Mouse (Mus musculus) neural tube, embryonic 15.5 days (tissue): Measurements from ENCODE around the gene Lyzl4. TPM values are rescaled to one million over a fixed set of nuclear protein-coding genes. Genes with fewer than 3 reads are reported as not detected.

Experiments
- ATAC-seq: fragments of 200-750 bp; cut with Nextera tagmentation; 2 replicates; pipeline ENCODE4 v1.8.0; 2017; ENCODE audit warnings: mild to moderate bottlenecking, moderate TSS enrichment, moderate library complexity; ENCODE audit not compliant: low FRiP score
- H3K27ac ChIP-seq: fragments of 300-500 bp; sonication (generic); replicated peaks from 2 replicates; pipeline ENCODE4 v1.5.1; 2015; ENCODE audit warnings: mild to moderate bottlenecking, inconsistent platforms
- H3K27me3 ChIP-seq: fragments of 300-500 bp; sonication (generic); replicated peaks from 2 replicates; pipeline ENCODE4 v1.6.1; 2015; ENCODE audit warnings: inconsistent platforms
- H3K36me3 ChIP-seq: fragments of 300-500 bp; sonication (generic); 2 replicates; pipeline ENCODE4 v1.6.1; 2015; ENCODE audit warnings: inconsistent platforms
- H3K4me1 ChIP-seq: fragments of 300-500 bp; sonication (generic); 2 replicates; pipeline ENCODE4 v1.6.1; 2015; ENCODE audit warnings: inconsistent platforms
- H3K4me2 ChIP-seq: fragments of 300-500 bp; sonication (generic); 2 replicates; pipeline ENCODE4 v1.6.1; 2015; ENCODE audit warnings: inconsistent platforms, mild to moderate bottlenecking, moderate library complexity
- H3K4me3 ChIP-seq: fragments of 300-500 bp; sonication (generic); replicated peaks from 2 replicates; pipeline ENCODE4 v1.5.1; 2015; ENCODE audit warnings: mild to moderate bottlenecking, inconsistent platforms
- H3K9ac ChIP-seq: fragments of 300-500 bp; sonication (generic); replicated peaks from 2 replicates; pipeline ENCODE4 v1.6.1; 2015; ENCODE audit warnings: mild to moderate bottlenecking, inconsistent platforms
- H3K9me3 ChIP-seq: fragments of 300-500 bp; sonication (generic); replicated peaks from 2 replicates; pipeline ENCODE4 v1.6.1; 2016; ENCODE audit warnings: inconsistent platforms
- WGBS: fragments of 180-500 bp; shearing (Covaris S2); methylation state at CpG from one replicate; pipeline ENCODE4 v1.1.7; 2015; ENCODE audit warnings: mixed read lengths; 5-methylcytosine and 5-hydroxymethylcytosine counted together
- polyA plus RNA-seq: library from polyadenylated mRNA; unstranded; fragments of >200 nt; fragmentation: Nextera tagmentation; extraction: Ambion mirVana; gene quantifications from 2 replicates; pipeline ENCODE4 v1.2.1, GENCODE M21; 2015

Lyzl4 gene
- polyA plus RNA-seq, 1 experiment from 2014 or later = not detected

DNA sequence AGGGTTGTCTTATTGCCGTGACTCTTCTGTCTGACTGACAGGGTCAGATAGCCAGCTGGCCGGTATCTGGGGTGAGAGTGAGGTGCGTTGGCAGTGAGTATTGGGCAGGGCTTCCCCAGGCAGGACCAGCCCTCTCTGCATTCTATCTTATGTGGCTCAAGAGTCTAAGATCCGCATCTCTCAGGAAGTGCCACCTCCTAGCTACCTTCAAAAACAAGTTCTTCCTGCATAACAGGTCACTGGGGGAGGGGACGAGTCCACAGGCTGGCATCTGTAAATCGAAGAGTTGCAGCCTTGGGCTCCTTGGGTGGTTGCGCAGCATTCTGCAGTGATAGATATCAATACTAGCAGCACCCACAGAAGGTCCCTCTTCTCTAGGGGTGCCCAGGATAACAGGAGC, 5.1 kb upstream of the Lyzl4 start:
- no peak for ATAC-seq
- H3K9me3 ChIP-seq = no peaks in the 10 kb centered on the region
- H3K36me3 ChIP-seq = no peaks in the 10 kb centered on the region
- H3K4me2 ChIP-seq = no peak overlapping the region
- H3K27ac ChIP-seq = no peak overlapping the region
- no peak overlapping the region for H3K4me3 ChIP-seq
- H3K4me1 ChIP-seq = peaks cover 12% of the 10 kb centered on the region
- no peak overlapping the region for H3K9ac ChIP-seq
- WGBS = 84% methylated on average over 7 of the region's 7 CpGs
- peaks cover 25% of the 10 kb centered on the region for H3K27me3 ChIP-seq

- no peak overlapping the region for H3K9ac ChIP-seq
- H3K36me3 ChIP-seq = no peaks in the 10 kb centered on the region
- no peaks in the 10 kb centered on the region for H3K9me3 ChIP-seq
- peaks cover 46% of the 10 kb centered on the region for H3K27me3 ChIP-seq
- H3K27ac ChIP-seq = no peak overlapping the region
- WGBS = 51% methylated on average over 3 of the region's 3 CpGs
- H3K4me1 ChIP-seq = peaks cover 23% of the 10 kb centered on the region
- no peak for ATAC-seq
- H3K4me3 ChIP-seq = no peak overlapping the region
- H3K4me2 ChIP-seq = no peak overlapping the region
Measured at GRCm38 (mm10) chr9:121644855-121645254, 3.0 kb upstream of the Lyzl4 start.

- peak; percentile 90 for ATAC-seq
- under 1% methylated on average over 73 of the region's 79 CpGs for WGBS
- no peak within 1 kb of the TSS for H3K27ac ChIP-seq
- H3K9ac ChIP-seq = peak within 1 kb of the TSS; percentile 55
- peak within 1 kb of the TSS; percentile 58 for H3K4me3 ChIP-seq
- H3K36me3 ChIP-seq = no peaks in the 10 kb centered on the region
- peaks cover 51% of the 10 kb centered on the region for H3K27me3 ChIP-seq
- H3K9me3 ChIP-seq = no peaks in the 10 kb centered on the region
- peak within 1 kb of the TSS; percentile 97 for H3K4me2 ChIP-seq
- H3K4me1 ChIP-seq = peaks cover 27% of the 10 kb centered on the region
Measured at GRCm38 (mm10) chr9:121642401-121643181, 695 bp upstream of the Lyzl4 start, which contains the start of gene Vipr1. TSS of gene Vipr1 (plus strand) at chr9:121642716.

- peak; percentile 11; the same call in 1 of the 2 replicates for ATAC-seq
- Histone ChIP-seq H3K4me3 (peak overlapping the region; percentile 58), H3K4me1 (peaks cover 27% of the 10 kb centered on the region), H3K9me3 (no peaks in the 10 kb centered on the region), H3K27me3 (peaks cover 51% of the 10 kb centered on the region), H3K4me2 (peak overlapping the region; percentile 97), H3K9ac (peak overlapping the region; percentile 55; the same call in 1 of the 2 replicates), H3K27ac (no peak overlapping the region), H3K36me3 (no peaks in the 10 kb centered on the region)
- 12% methylated on average over 27 of the region's 27 CpGs for WGBS
Measured at GRCm38 (mm10) chr9:121641235-121641915, 521 bp downstream of the Lyzl4 start.

DNA sequence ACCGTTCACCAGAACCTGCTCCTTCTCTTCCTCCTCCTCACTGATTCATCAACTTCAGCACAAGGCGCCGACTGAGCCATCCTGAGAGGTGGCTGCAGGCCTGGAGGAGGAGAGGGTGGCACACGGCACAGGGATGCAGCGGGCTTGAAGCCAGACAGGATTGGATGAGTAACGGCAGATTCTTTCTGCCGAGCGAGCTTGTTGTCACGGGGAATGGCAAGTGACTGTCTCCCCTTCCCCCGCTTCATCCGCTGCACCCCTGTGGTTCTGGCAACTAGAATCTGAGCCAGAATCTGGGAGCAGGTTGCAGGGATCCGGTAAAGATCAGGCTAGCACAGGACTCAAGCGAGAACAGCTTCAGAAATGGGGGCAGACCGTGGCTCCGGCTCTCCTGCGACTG, 2.1 kb downstream of the Lyzl4 start:
- 52% methylated on average over 16 of the region's 16 CpGs for WGBS
- no peak for ATAC-seq
- no peak overlapping the region for H3K4me2 ChIP-seq
- H3K36me3 ChIP-seq = no peaks in the 10 kb centered on the region
- no peak overlapping the region; the same call in 1 of the 2 replicates for H3K4me3 ChIP-seq
- H3K9me3 ChIP-seq = no peaks in the 10 kb centered on the region
- H3K9ac ChIP-seq = no peak overlapping the region
- H3K27ac ChIP-seq = no peak overlapping the region
- peaks cover 51% of the 10 kb centered on the region for H3K27me3 ChIP-seq
- peaks cover 27% of the 10 kb centered on the region for H3K4me1 ChIP-seq

DNA sequence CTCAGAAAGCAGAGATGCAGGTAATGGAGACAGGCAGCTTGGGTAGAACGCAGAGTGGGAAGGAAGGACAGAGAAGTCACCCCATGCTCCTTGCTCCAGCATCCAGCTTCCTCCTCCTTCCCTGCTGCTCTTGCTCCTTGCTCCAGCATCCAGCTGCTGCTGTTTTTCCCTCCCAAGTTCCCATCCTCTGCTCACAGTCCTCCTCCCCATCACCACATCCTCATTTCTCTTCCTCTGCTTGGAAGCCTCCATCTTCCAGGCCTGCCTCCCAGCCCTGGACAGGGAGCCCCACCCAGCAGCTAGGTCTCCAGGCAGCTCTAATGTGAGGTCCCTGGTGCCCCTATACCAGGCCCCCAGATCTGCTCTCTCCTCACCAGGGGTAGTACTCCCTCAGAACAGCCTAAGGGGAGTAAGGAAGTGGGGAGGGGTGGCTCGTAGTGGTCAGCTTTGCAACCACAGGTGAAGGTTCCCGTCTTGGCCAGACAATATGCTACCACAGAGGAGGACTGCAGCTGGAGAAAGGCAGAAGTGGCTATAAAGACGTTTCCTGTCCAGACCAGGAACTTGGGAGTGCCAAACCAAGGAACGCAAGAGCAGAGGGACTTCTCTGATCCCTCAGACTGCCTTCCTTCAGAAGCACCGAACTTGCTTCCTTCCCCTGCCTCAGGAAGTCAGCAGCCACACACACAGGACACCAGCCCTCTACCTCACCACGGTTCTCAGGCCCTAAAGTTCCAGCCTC, 5.9 kb downstream of the Lyzl4 start:
- 55% methylated on average over 7 of the region's 7 CpGs for WGBS
- H3K9me3 ChIP-seq = no peaks in the 10 kb centered on the region
- peaks cover 15% of the 10 kb centered on the region for H3K27me3 ChIP-seq

DNA sequence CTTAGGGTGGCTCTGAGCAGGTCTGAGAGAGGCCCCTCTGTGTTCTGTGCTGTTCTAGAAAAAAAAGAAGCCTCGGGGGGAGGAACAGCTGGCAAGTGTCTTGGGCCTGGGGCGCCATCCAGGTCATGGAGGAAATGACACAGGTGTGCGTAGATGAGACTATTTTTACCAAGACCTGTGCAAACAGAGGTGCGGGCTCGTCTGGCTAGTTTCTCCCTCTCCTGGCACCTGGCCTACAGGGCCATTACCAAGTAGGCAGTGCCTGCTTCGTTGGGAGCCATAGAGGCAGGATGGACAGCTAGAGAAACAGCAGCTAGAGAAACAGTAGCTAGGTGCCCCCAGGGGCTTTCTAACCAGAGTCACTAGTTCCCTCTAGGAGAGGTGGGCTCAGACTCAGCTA, 8.6 kb downstream of the Lyzl4 start:
- Histone ChIP-seq H3K9ac (no peak overlapping the region), H3K27ac (no peak overlapping the region), H3K4me3 (no peak overlapping the region), H3K36me3 (no peaks in the 10 kb centered on the region), H3K4me2 (no peak overlapping the region), H3K27me3 (no peaks in the 10 kb centered on the region), H3K4me1 (no peaks in the 10 kb centered on the region), H3K9me3 (no peaks in the 10 kb centered on the region)
- ATAC-seq = no peak
- 86% methylated on average over 6 of the region's 6 CpGs for whole genome bisulfite sequencing

More for the DNA sequence above, 5.9 kb downstream of the Lyzl4 start:
- Histone ChIP-seq H3K4me1 (peaks cover 5% of the 10 kb centered on the region), H3K4me2 (no peak overlapping the region), H3K4me3 (no peak overlapping the region), H3K36me3 (no peaks in the 10 kb centered on the region), H3K27ac (no peak overlapping the region), H3K9ac (no peak overlapping the region)
- no peak for ATAC-seq

- no peak for ATAC-seq
- H3K4me3 ChIP-seq = no peak overlapping the region
- WGBS = 91% methylated on average over 10 of the region's 10 CpGs
- H3K9me3 ChIP-seq = no peaks in the 10 kb centered on the region
- no peaks in the 10 kb centered on the region for H3K36me3 ChIP-seq
- H3K27me3 ChIP-seq = no peaks in the 10 kb centered on the region
- H3K27ac ChIP-seq = no peak overlapping the region
- no peak overlapping the region for H3K9ac ChIP-seq
- H3K4me2 ChIP-seq = no peak overlapping the region
- no peaks in the 10 kb centered on the region for H3K4me1 ChIP-seq
Measured at GRCm38 (mm10) chr9:121632891-121633290, 9.0 kb downstream of the Lyzl4 start.

DNA sequence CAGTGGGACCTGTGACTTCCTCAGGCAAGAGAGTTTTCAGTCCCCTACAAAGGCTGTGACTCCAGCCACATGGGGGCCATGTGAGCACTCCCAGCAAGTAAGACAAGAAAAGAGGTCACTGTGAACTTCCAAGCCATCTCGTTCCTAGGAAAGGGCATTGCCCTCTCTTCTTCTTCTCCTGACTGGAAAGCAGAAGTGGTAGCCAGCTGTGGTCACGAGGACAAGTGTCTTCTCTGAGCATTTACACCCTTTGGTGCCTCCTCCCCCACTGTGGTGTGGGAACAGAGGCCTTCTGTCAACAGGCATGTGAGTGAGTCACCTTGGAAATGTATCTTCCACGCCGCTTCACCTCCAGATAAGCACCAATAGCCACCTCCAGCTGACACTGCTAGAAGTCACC, 9.9 kb downstream of the Lyzl4 start:
- H3K9me3 ChIP-seq = no peaks in the 10 kb centered on the region
- H3K4me2 ChIP-seq = no peak overlapping the region
- no peak overlapping the region for H3K9ac ChIP-seq
- ATAC-seq = no peak
- no peaks in the 10 kb centered on the region for H3K4me1 ChIP-seq
- no peaks in the 10 kb centered on the region for H3K36me3 ChIP-seq
- WGBS = 80% methylated on average over 4 of the region's 4 CpGs
- H3K4me3 ChIP-seq = no peak overlapping the region
- no peaks in the 10 kb centered on the region for H3K27me3 ChIP-seq
- no peak overlapping the region for H3K27ac ChIP-seq

DNA sequence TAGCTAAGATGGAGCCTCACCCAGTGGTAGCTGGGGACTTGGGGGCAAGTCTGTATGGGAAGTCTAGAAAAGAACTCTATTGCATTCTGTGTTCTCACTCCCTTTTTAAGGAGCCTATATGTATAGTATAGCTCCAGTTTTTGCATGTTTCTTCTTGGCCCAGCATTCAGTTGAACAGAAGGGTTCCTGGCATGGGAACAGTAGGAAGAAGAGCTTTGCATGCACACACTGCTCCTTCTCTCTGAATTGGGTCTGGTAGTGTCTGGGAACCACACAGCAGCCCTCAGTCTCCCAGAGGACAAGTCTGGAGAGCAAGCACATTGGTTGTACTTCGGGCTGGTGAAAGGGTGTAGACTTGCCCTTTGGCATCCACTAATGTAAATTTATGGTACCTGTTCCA, 11.3 kb downstream of the Lyzl4 start:
- H3K4me1 ChIP-seq = no peaks in the 10 kb centered on the region
- no peak overlapping the region for H3K27ac ChIP-seq
- H3K9me3 ChIP-seq = no peaks in the 10 kb centered on the region
- 85% methylated on average over 1 of the region's 1 CpGs for WGBS
- no peak overlapping the region for H3K4me3 ChIP-seq
- H3K27me3 ChIP-seq = no peaks in the 10 kb centered on the region
- no peak overlapping the region for H3K9ac ChIP-seq
- no peak overlapping the region for H3K4me2 ChIP-seq
- no peaks in the 10 kb centered on the region for H3K36me3 ChIP-seq
- no peak for ATAC-seq

GRCm38 (mm10) chr9:121624920-121625319, 17.0 kb downstream of the Lyzl4 start:
- 87% methylated on average over 2 of the region's 2 CpGs for WGBS
- ATAC-seq = no peak
- H3K27me3 ChIP-seq = no peaks in the 10 kb centered on the region
- H3K4me3 ChIP-seq = no peak overlapping the region
- no peaks in the 10 kb centered on the region for H3K36me3 ChIP-seq
- H3K9ac ChIP-seq = no peak overlapping the region
- no peaks in the 10 kb centered on the region for H3K4me1 ChIP-seq
- H3K27ac ChIP-seq = no peak overlapping the region
- H3K4me2 ChIP-seq = no peak overlapping the region
- H3K9me3 ChIP-seq = no peaks in the 10 kb centered on the region
